Mouse (Mus musculus) ES-Bruce4 (cell line): ENCODE measurements at regions not wholly inside any gene's neighbourhood (a gene's known extent, or its start where the extent isn't known, plus 50 kb on each side); places are given as distances from the start of the nearest gene placed in this dataset.

Experiments used
- CTCF ChIP-seq: IDR thresholded peaks from one replicate; pipeline ENCODE4 v1.8.1; 2011; ENCODE audit warnings: low read depth, low read length
- EP300 ChIP-seq: IDR thresholded peaks from 2 replicates; pipeline ENCODE4 v1.6.1; 2011; ENCODE audit warnings: low read depth, low read length; ENCODE audit not compliant: insufficient read depth
- POLR2A ChIP-seq: IDR thresholded peaks from one replicate; pipeline ENCODE4 v1.8.1; 2011; ENCODE audit warnings: low read length; ENCODE audit not compliant: insufficient read depth

GRCm38 (mm10) chr3:103420621-103421274 lies 141.7 kb downstream of the Trim33 start:
- no peak for TF ChIP-seq CTCF
- TF ChIP-seq EP300 = no peak
- no peak for TF ChIP-seq POLR2A
